Mouse (Mus musculus) erythroblast, embryonic 14.5 days (primary cell): ENCODE data around the gene Cys1.

Source experiments
- GATA1 ChIP-seq: IDR thresholded peaks from 2 replicates; pipeline ENCODE4 v1.6.1; 2012; ENCODE audit warnings: low read length, inconsistent platforms, mixed read lengths
- TAL1 ChIP-seq: IDR thresholded peaks from 3 replicates; pipeline ENCODE4 v1.6.1; 2012; ENCODE audit warnings: low read length, inconsistent platforms, mixed read lengths

DNA sequence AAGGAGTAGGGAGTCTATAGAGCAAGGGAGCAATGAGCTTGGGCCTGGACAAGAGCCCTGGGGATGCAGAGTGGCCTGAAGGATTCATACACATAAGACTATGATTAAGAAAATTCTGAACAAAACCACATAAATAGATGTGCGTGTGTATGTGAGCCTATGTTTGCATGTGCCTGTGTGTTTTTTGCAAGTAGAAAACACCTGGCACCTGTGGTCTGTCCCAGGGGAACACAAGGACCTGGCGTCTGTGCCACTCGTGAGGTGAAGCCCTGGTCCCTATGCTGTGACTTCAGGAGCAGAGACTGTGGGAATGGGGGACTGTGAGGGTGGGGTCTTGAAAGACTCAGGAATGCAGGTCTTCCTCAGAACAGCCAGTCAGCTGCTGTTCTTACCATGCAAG is 47.0 kb downstream of the Cys1 start:
- TF ChIP-seq GATA1 (no peak), TAL1 (no peak)
